Mouse (Mus musculus) granulocyte monocyte progenitor cell, adult 5-6 weeks (primary cell): ENCODE measurements around the gene Nudc. TPM values are rescaled to one million over a fixed set of nuclear protein-coding genes. Genes with fewer than 3 reads are reported as not detected.
"Not testable (repeated sequence)": the region's sequence is repeated elsewhere in the genome, so short reads cannot be mapped to it uniquely, and the experiment has no call there.

Experiments used
- ATAC-seq: replicated peaks from 2 replicates; pipeline ENCODE4 v1.8.0; 2016; ENCODE audit warnings: mild to moderate bottlenecking, moderate TSS enrichment, inconsistent platforms; ENCODE audit not compliant: poor library complexity, severe bottlenecking
- total RNA-seq, 2 experiments: library from RNA; stranded (forward) in 1 of 2; stranded (reverse) in 1 of 2; fragments of 200-712, 200-1000 nt in 1 of 2; fragments of >200 nt in 1 of 2; fragmentation: Nextera tagmentation in 1 of 2; gene quantifications; 2 replicates each; pipeline ENCODE4 v1.2.3; 2014 to 2017

Gene Nudc
- total RNA-seq, 2 experiments from 2014 or later, result 253 to 262 TPM

DNA sequence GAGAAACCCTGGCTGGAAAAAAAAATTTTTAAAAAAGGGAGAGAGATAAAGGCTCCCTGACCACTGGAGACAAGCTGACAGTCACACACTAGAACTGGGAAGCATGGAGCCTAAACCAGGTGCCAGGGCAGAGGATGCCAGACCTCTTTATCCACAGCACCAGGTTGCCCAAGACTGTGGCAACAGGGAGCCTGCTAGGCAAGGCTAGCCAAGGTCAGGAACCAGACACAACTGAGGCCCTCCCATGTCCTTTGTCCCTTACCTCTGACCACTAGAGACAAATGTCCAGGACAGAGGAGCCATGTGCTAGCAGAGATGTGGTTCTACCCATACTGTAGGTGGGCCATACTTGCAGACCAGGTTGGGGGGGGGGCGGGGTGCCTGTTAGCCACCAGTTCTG is 6.2 kb upstream of the Nudc start:
- no peak for ATAC-seq

DNA sequence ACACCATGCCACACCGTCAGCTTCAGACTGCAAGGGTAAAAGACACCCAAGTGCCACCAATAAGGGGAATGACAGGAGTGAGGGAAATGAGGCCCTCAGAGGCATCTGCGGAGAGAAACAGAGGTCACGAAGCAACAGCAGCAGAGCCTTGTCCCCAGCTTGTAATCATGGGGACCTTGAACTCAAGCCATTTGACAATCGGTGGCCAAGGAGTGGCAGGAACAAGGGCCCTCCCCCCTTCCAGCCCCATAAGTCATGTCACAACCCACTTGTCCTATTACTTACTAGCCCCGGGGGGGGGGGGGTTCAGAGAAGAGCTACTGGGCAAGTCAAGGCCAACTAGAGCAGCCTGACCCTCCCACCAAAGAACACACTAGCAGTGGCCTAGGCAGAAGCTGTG is 9.1 kb downstream of the Nudc start:
- ATAC-seq, result no peak

DNA sequence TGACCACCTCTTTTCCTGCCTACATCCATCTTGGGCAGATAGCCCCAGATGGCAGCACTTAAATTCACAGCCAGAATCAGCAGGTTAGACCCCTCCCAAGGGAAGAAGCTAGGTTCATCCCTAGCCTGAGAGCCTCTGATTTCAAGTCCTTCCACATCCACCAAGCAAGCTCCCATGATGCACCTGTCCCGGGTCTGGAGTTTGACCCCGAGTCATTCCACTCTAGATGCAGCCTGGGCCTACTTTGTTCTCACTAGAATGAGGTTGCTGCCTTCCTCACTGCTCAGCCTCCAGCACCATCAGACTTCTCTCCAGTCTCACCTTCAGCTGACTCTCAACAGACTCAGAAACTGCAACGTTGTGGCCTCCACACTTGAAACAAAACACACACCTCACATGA is 9.7 kb downstream of the Nudc start:
- ATAC-seq, result no peak

DNA sequence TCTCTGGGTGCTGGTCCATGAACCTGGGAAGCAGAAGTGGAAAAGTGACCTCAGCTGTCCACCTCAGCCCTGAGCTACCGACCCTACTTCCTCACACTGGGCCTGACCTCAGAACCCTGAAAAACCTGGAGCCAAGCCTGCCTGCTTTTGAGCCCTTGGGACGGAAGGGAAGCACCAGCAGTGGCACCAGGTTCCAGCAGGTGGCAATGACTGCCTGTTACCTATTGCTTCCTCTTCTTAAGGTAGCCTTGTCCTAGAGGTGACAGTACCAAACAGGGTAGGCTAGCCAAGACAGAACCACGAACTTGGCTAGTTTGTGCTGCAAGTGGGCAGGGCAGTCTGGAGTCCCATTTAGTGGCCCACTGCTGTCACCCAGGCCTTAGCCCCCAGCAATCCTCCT is 13.0 kb downstream of the Nudc start:
- no peak for ATAC-seq

DNA sequence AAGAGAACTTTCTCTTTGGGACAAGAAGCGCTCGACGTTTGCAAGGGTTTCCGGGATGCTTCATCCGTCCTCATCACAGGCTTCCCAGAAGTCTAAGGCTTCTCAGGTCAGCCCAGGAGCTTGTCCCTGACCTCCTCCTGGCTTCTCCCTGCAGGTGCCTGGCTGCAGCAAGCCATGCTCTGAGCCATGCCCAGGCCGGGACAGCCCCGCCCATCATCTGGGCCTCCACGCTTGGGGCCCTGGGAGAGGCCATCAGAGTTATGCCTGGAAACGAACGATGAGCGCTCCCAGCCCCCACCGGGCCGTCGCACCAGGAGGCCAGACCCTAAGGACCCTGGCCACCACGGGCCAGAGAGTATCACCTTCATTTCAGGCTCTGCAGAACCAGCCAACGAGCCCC is 18.0 kb downstream of the Nudc start:
- no peak for ATAC-seq

DNA sequence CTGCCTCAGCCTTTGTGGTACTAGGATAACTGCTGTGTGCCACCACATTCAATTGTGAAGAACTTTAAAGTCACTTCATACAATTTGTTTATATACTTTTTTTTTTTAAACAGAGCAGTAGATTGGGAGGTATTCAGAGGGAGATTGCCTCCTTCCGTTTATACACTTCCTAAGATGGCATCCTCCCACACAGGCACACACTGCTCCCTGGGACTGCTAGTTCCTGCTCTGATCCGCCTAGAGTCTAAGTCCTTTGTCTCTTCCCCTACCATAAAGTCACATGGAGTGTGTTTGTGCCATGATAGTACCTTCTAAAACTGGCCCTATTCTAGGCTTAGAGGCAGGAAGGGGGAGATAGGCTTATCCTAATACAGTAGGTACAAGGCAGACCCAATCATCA is 24.3 kb downstream of the Nudc start:
- no peak for ATAC-seq

DNA sequence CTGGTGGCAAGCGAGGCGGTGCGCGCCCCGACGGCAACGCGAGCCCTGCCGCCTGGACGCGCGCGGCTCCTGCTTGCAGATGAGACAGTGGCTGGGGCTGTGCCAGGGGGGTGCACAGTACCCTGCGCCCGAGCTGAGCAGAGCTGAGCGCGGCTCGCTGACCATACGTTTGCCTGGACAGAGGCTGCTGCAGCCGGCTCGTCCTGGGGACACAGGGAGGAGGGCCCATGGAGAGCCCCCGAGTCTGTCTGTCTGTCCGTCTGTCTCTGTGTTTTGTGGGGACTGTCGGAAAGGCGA is 26.5 kb downstream of the Nudc start:
- ATAC-seq, result no peak

DNA sequence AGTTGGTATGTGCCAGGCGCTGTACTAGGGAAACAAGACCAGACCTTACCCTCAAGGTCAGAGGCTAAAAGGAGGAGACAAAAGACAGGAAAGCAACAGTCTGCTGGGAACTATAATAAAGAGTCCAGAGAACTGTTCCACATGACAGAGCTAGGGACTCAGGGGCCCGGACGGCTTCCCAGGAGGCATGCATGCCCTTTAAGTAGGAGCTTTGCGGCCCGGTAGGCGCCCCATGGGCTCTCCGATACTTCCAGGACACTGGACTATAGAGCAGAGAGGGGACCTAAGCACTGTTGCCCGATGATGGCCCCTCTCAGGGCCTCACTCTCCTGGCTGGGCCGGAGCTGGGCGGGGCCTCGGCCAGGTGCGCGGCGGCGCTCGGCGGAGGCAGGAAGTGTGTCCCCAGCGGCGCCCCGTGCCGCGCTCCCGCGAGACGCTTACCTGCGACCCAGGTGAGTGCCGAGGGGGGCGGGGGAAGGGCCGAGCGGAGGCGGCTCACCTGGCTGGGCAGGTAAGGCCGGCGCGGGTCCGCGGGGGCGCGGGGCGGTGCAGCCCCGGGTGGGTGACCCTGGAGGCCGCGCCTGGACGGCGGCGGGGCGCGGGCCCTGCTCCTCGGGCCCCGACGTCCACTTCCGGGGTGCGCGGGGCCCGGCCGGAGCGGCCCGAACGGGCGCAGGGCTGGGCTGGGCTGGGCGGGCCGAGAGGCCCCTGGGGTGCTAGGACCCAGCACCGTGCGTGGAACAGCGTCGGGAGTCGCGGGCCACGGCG is 27.0 kb downstream of the Nudc start, which contains the start of gene Kdf1:
Kdf1 (plus strand) TSS at position 363 of the 768 bp plus-strand sequence.
- no peak; the same call in 1 of the 2 replicates for ATAC-seq

DNA sequence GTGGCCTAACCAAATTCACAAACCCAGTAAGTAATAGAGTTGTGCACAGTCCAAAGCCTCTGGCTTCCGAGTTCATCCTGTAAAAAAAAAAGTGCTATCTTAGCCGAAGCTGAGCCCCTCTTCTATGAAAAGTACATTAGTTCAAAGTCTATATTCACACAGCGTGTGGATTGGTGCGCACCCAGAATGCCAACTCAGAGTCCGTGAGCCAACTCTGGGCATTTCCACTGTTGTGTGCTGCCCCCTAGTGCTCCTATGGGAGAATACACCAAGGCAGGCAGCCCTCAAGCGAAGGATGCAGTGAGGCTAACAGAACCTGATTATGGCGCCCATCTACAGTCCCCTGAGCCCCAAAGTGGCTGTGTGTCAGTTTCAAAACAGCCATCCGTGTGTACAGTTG is 32.8 kb downstream of the Nudc start:
- peak; percentile 91 for ATAC-seq

DNA sequence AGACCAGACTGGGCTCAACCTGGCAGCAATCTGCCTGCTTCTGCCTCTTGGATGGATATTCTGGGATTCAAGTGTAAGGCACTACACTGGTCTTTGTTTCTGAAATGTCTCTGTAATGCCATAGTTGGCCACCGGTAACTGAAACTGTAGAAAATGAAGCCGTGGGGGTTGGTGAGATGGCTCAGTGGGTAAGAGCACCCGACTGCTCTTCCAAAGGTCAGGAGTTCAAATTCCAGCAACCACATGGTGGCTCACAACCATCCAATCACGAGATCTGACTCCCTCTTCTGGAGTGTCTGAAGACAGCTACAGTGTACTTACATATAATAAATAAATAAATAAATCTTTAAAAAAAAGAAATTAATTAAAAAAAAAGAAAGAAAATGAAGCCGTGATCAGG is 33.3 kb downstream of the Nudc start:
- ATAC-seq, result not testable (repeated sequence)

DNA sequence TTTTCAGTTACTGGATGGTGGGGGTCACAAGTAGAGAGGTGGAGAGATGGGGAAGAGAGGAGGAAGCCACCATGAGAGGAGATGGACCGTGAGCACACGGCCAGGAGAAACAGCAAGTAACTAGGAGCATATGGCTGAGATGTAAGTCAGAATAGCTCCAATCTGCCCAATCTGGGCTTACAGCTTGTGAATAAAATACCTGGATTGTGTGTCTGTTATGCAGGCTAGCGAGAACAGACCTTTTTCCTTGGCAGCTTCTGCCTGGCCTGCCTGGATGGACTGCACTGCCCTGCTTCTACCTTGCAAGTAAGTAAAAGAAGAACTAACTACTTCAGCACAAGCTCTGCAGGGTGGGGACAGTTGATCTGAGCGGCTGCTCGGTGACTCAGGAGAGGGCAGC is 34.7 kb downstream of the Nudc start:
- ATAC-seq, result no peak

DNA sequence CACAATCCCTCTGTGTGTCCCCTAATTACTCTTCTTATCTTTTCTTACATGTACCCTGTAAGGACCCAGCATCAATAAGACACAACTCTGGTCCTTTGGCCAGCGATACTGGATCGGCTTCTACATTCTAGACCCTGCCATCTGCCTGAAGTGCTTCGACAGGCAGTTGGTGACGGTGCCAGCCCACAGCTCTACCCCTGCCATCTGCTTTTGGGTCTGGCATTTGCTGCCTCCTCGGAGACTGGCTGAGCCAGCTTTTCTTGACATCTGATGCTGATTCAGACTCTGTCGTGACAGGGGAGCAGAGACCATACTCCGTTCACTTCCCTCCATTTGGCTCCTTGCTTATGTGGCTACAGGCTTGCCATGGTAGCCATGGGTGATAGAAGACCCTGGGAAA is 36.8 kb downstream of the Nudc start:
- ATAC-seq, result no peak

DNA sequence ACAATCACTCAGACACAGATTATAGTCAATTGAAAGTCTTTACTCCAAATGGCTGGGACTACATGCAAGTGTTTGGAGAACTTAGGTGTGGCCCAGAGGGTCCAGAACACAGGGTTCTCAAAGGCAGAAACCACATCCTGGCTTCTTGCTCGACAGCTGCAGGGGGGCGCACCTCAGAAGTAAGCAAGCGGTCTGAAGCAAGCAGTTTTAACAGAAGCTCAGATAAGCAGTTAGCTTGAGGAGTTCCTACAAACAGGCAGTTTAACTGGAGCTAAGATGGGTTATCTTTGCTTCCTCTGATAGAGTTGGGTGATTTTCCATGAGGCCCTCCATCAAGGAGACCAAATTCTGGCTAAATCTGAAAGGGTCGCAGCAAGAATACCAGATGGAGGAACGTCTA is 39.2 kb downstream of the Nudc start:
- ATAC-seq, result no peak

DNA sequence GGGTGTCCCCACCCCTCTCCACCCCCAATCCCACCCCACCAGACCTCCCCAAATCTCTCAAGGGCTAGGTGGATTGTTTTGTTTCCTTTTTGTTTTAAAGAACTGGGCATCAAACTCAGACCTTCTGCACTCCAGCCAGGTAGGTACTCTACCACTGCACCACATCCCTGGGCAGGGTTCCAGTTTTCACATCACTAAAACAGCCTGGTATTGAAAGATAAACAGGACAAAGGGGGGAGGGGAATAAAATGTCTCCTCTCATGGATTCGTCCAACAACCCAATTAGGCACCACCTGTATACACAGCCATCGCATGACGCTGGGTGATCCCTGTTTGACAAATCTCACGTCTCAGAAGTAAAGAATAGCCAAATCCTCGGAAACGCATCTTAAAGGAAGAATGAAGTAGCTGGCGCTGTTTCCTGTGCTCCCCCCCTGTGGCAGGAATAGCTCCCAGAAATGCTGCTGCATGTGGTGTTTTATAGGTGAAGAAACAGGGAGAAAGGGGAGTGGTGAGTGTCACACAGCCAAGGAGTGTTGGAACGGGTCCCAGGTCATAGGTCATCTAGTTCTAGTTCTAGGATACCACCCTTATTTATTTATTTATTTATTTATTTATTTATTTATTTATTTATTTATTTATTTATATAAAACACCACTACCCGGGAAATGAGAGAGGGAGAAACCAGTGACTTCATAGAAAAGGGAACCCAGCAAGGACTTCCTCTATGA is 40.9 kb downstream of the Nudc start:
- no peak for ATAC-seq

DNA sequence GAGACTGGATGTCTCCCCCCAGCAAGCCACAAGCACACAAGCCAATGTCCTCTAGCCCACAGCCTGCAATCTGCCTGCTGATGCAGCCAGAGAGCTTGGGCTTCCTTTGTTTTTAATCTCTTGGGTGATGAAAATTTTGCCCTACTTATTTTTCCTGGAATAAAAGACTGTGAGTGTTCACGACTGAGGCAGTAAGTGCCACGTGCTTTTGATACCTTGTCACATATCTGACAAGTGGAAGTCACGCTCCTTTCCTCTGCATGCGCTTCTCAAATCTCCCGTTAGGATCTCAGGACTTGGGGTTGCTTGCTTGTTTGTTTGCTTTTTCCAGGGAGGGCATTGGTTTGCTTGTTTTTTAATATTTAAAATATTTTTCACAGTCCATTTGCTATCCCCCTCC is 41.5 kb downstream of the Nudc start:
- no peak for ATAC-seq

DNA sequence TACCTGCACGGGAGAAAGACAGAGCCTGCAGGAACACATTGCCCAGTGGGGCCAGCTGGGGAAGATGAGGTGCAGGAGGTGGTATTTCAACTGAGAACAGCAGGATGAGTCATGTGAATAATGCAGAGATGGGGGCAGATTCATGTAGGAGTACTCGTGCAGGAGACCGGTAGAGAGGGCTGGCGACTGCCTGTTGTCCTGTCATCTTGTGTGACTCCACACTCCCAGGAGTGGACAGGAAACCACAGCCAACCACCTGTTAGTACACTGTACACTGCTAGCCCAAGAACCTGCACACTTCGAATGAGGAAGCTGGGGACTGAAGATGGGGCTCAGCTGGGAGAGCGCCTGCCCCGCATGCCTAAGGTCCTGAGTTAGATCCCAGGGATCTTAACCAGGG is 44.3 kb downstream of the Nudc start:
- ATAC-seq, result peak; percentile 50; the same call in 1 of the 2 replicates

DNA sequence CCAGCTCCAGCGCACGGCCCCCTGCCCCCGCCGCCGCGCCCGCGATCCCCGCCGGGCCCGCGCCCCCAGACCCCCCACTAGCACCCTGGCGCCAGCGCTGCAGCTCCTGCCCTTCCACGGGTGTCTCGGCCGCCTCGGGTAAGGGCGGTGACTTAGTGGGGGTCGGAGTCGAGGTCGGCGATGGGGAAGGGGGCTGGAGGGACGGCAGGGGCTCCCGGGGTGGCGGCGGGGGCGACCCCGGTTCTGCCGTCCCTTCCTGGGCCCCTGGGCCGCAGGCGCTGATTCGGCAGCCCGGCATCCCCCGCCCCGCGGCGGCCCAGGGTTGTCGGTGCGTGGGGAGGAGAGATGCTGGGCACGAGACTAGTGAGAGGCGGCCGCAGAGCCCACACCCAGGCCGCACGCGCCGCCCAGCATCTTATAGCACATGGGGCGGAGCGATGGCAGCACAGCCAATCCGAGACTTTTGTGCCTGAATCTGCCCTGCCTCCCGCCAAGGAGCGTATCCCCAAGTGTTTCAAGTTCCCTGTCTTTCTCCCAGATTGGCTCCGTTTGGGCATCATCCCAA is 47.6 kb downstream of the Nudc start, which contains the start of gene Trnp1:
Trnp1 (minus strand) TSS at position 391 of the 565 bp plus-strand sequence.
- peak; percentile 66 for ATAC-seq

DNA sequence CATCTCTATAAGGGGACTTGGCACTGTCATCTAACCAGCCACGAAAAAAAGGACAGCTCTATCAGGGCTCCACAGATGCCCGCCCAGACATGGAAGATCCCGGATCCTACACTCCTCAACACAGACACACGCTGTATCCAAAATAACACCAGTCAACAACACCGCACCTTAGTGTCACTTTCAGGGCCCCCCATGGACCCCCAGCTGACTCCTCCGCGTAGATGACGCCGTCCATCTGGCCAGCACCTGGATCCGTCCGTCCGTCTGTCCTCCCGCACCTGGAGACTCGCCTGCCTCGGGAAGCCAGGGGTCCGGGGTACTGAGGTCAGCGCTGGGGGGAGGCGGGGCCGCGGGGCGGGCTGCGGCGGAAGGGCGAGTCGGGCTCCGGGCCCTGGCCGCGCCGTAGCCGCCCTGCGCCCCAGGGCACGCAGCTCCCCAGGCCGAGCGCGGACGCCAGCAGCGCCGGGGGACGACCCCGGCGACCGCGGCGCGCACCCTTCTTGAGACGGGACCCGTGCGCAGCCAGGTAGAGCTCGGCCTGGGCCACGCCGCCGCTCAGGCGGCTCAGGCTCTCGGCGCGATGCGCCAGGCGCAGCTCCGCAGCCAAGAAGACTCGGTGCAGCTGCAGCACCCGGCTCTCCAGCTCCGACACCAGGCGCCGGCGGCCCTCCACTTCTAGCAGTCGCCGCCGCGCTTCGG is 48.2 kb downstream of the Nudc start:
- ATAC-seq, result no peak

DNA sequence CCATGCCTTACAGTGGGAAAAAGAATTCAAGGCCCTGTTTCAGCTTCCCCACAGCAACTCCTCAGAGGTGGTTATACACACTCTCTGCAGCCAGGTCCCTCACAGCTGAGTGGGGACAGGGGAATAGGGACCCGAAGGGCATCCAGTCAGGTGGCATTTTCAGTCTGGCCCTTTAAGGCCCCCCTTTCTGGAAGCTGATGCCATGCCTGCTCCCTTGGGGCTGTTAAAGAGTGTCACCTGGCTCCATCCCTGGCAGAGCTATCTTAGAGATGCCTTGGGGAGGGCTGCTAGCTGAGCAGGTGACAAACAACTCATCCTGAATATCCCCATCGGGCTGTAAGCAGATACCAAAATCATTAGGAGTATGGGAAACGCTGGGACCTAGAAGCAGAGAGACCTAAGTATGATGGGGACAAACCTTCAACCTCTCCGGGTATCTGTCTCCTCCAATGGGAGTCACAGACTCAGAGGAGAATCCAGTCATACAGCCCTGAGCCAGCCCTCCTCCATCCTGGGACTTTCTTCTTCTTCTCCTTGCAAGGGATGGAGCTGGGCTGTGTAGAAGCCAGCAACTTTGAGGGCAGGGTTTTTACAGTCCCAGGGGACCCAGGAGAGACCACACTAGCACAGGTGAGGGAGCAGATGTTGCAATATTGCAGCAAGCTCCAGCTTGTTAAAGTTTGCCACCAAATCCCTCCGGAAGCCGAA is 48.9 kb downstream of the Nudc start:
- ATAC-seq, result no peak

DNA sequence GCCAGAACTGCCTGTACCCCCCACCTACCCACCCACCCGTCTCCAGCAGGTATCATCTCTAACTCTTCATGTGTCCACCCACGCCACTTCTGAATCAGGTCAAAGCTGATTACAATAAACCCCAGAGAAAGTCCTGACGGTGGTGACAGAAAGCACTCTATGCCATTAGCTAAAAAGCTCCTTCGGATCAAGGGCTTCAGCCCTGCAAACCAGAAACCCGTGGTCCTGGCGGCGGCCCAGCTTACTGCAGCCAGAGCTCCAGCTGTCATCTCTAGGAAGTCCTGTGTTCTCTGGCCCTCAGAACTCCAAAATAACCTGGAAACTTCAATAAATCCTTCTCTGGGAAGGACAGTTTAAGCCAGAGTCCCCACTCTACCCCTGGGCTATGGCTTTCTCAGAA is 50.1 kb downstream of the Nudc start:
- ATAC-seq, result no peak
